Mouse (Mus musculus) heart, embryonic 12.5 days (tissue): ENCODE data around the gene Plcb3. TPM values are rescaled to one million over a fixed set of nuclear protein-coding genes. Genes with fewer than 3 reads are reported as not detected.
A peak's percentile ranks its signal among the peaks of the same experiment; 100 is the strongest.
"Not testable (repeated sequence)": the region's sequence is repeated elsewhere in the genome, so short reads cannot be mapped to it uniquely, and the experiment has no call there.

Experiments
- ATAC-seq: fragments of 200-750 bp; cut with Nextera tagmentation; 2 replicates; pipeline ENCODE4 v1.8.0; 2017; ENCODE audit warnings: moderate TSS enrichment, moderate library complexity; ENCODE audit not compliant: insufficient number of reproducible peaks, low FRiP score
- H3K27ac ChIP-seq: fragments of 300-500 bp; sonication (generic); 2 replicates; pipeline ENCODE4 v1.5.1; 2016; ENCODE audit warnings: mild to moderate bottlenecking, moderate library complexity; ENCODE audit not compliant: poor library complexity, severe bottlenecking
- H3K27me3 ChIP-seq: fragments of 300-500 bp; sonication (generic); replicated peaks from 2 replicates; pipeline ENCODE4 v1.6.1; 2016; ENCODE audit warnings: mild to moderate bottlenecking, moderate library complexity
- H3K36me3 ChIP-seq: fragments of 300-500 bp; sonication (generic); 2 replicates; pipeline ENCODE4 v1.6.1; 2016; ENCODE audit warnings: mild to moderate bottlenecking, moderate library complexity
- H3K4me1 ChIP-seq: fragments of 300-500 bp; sonication (generic); replicated peaks from 2 replicates; pipeline ENCODE4 v1.6.1; 2016; ENCODE audit warnings: mild to moderate bottlenecking
- H3K4me2 ChIP-seq: fragments of 300-500 bp; sonication (generic); 2 replicates; pipeline ENCODE4 v1.6.1; 2016; ENCODE audit warnings: mild to moderate bottlenecking, moderate library complexity
- H3K4me3 ChIP-seq: fragments of 300-500 bp; sonication (generic); 2 replicates; pipeline ENCODE4 v1.5.1; 2016; ENCODE audit warnings: mild to moderate bottlenecking
- H3K9ac ChIP-seq: fragments of 300-500 bp; sonication (generic); 2 replicates; pipeline ENCODE4 v1.6.1; 2016; ENCODE audit warnings: mild to moderate bottlenecking, moderate library complexity
- H3K9me3 ChIP-seq: fragments of 300-500 bp; sonication (generic); replicated peaks from 2 replicates; pipeline ENCODE4 v1.6.1; 2016; ENCODE audit warnings: mild to moderate bottlenecking, moderate library complexity
- WGBS: fragments of 180-500 bp; shearing (Covaris S2); methylation state at CpG from one replicate; pipeline ENCODE4 v1.1.7; 2016; 5-methylcytosine and 5-hydroxymethylcytosine counted together
- polyA plus RNA-seq: library from polyadenylated mRNA; unstranded; fragments of >200 nt; fragmentation: Nextera tagmentation; extraction: Ambion mirVana; gene quantifications from 2 replicates; pipeline ENCODE4 v1.2.1, GENCODE M21; 2016

The Plcb3 gene
- polyA plus RNA-seq, 1 experiment from 2014 or later = 26.6 TPM

- H3K9me3 ChIP-seq = no peaks in the 10 kb centered on the region
- ATAC-seq = no peak
- no peak overlapping the region for H3K4me3 ChIP-seq
- H3K27me3 ChIP-seq = no peaks in the 10 kb centered on the region
- H3K4me1 ChIP-seq = peaks cover 31% of the 10 kb centered on the region
- H3K4me2 ChIP-seq = no peak overlapping the region
- no peak overlapping the region for H3K9ac ChIP-seq
- H3K36me3 ChIP-seq = peaks cover 45% of the 10 kb centered on the region
- WGBS = 88% methylated on average over 9 of the region's 9 CpGs
- no peak overlapping the region for H3K27ac ChIP-seq
Measured at GRCm38 (mm10) chr19:6914540-6914939, 61.7 kb downstream of the Plcb3 start.

DNA sequence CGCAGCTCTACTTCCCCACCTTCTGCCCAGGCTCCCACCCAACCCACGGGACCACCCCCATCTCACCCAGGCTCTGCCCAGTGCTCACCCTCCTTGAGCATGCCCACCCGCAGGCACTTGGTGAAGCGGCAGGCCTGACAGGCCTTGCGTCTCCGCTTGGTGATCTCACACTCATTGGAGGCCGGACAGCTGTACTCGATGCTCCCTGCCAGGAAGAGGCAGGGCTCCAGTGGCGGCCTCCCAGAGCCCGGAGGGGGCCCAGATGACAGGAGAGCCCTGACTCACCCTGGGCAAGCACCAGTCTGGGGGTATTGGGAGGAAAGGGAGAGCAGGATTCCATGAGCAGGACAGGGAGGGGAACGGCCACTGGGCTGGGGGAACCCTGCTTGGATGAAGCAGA lies 62.3 kb downstream of the Plcb3 start:
- no peak overlapping the region for H3K4me3 ChIP-seq
- H3K36me3 ChIP-seq = peaks cover 45% of the 10 kb centered on the region
- no peak overlapping the region for H3K4me2 ChIP-seq
- no peaks in the 10 kb centered on the region for H3K27me3 ChIP-seq
- H3K9me3 ChIP-seq = no peaks in the 10 kb centered on the region
- no peak for ATAC-seq
- H3K27ac ChIP-seq = no peak overlapping the region
- WGBS = 82% methylated on average over 10 of the region's 11 CpGs
- peaks cover 26% of the 10 kb centered on the region for H3K4me1 ChIP-seq
- H3K9ac ChIP-seq = no peak overlapping the region

DNA sequence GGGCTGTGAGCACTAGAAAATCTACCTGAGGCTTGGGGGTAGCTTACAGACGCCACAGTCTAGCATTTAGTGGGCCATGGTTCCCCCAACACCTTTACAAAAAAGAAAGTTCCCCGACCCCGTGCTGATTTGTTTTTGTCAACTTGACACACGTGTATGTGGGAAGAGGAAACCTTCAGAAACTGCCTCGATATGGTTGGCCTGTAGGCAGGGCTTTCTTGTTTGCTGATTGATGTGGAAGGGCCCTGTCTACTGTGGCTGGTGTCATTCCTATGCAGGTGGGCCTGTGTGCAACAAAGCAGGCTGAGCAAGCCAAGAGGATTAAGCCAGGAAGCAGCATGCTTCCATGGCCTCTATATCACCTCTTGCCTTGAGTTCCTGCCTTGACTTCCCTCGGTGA lies 63.2 kb downstream of the Plcb3 start:
- Histone ChIP-seq H3K4me3 (no peak overlapping the region), H3K9ac (no peak overlapping the region), H3K27me3 (no peaks in the 10 kb centered on the region), H3K4me1 (peaks cover 33% of the 10 kb centered on the region), H3K36me3 (peaks cover 37% of the 10 kb centered on the region), H3K27ac (no peak overlapping the region), H3K4me2 (no peak overlapping the region), H3K9me3 (no peaks in the 10 kb centered on the region)
- WGBS = 86% methylated on average over 6 of the region's 6 CpGs
- ATAC-seq = no peak

GRCm38 (mm10) chr19:6912205-6912970 lies 63.9 kb downstream of the Plcb3 start:
- Histone ChIP-seq H3K4me3 (no peak overlapping the region), H3K27me3 (no peaks in the 10 kb centered on the region), H3K9ac (no peak overlapping the region), H3K4me1 (peaks cover 39% of the 10 kb centered on the region), H3K4me2 (no peak overlapping the region), H3K9me3 (no peaks in the 10 kb centered on the region), H3K27ac (no peak overlapping the region), H3K36me3 (peaks cover 37% of the 10 kb centered on the region)
- no peak for ATAC-seq
- WGBS = 93% methylated on average over 15 of the region's 15 CpGs

- H3K4me2 ChIP-seq = peak overlapping the region; percentile 80
- H3K27me3 ChIP-seq = no peaks in the 10 kb centered on the region
- WGBS = 85% methylated on average over 19 of the region's 19 CpGs
- peak overlapping the region; percentile 44 for H3K9ac ChIP-seq
- no peaks in the 10 kb centered on the region for H3K9me3 ChIP-seq
- H3K27ac ChIP-seq = no peak overlapping the region
- H3K4me1 ChIP-seq = peaks cover 37% of the 10 kb centered on the region
- H3K4me3 ChIP-seq = peak overlapping the region; percentile 66
- no peak for ATAC-seq
- H3K36me3 ChIP-seq = peaks cover 46% of the 10 kb centered on the region
Measured at GRCm38 (mm10) chr19:6911101-6912074, 64.9 kb downstream of the Plcb3 start.

DNA sequence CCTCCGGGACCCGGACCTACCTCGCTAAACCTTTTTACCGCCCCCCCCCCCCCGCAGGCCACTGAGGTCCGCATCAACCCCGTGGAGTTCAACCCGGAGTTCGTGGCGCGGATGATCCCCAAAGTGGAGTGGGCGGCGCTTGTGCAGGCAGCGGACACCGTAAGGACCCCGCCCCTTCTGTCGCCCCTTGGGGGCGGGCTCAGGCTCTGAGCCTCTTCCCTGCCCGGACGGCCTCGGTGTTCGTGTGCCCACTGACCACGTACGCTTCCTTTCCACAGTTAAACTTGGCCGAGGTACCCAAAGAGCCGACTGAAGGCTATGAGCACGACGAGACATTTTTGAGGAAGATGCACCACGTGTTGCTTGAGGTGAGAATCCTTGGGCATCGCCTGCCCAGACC lies 66.0 kb downstream of the Plcb3 start:
- WGBS = 1% methylated on average over 30 of the region's 30 CpGs
- Histone ChIP-seq H3K36me3 (peaks cover 55% of the 10 kb centered on the region), H3K4me2 (peak overlapping the region; percentile 80)

GRCm38 (mm10) chr19:6909507-6910289 lies 66.6 kb downstream of the Plcb3 start, which contains the start of the genes Trmt112 and Prdx5:
Trmt112 (plus strand) TSS chr19:6909698.
Prdx5 (minus strand) TSS chr19:6910106.
- Histone ChIP-seq H3K4me2 (peak within 1 kb of the TSS; percentile 80), H3K27me3 (no peaks in the 10 kb centered on the region), H3K9ac (peak within 1 kb of the TSS; percentile 78), H3K36me3 (peaks cover 62% of the 10 kb centered on the region), H3K4me1 (peaks cover 25% of the 10 kb centered on the region), H3K9me3 (no peaks in the 10 kb centered on the region), H3K27ac (peak within 1 kb of the TSS; percentile 88), H3K4me3 (peak within 1 kb of the TSS; percentile 66)
- ATAC-seq = peak; percentile 89
- under 1% methylated on average over 65 of the region's 65 CpGs for WGBS

More for the DNA sequence above, 66.0 kb downstream of the Plcb3 start:
- not testable (repeated sequence) for H3K9me3 ChIP-seq, H3K27me3 ChIP-seq
- peak overlapping the region; percentile 78 for H3K9ac ChIP-seq
- H3K4me3 ChIP-seq = peak overlapping the region; percentile 66
- ATAC-seq = peak; percentile 59
- H3K4me1 ChIP-seq = peaks cover 29% of the 10 kb centered on the region
- H3K27ac ChIP-seq = peak overlapping the region; percentile 88

GRCm38 (mm10) chr19:6909021-6909420 lies 67.2 kb downstream of the Plcb3 start:
- Histone ChIP-seq H3K4me1 (peaks cover 25% of the 10 kb centered on the region), H3K4me2 (peak overlapping the region; percentile 80), H3K4me3 (peak overlapping the region; percentile 66), H3K36me3 (peaks cover 61% of the 10 kb centered on the region), H3K27me3 (no peaks in the 10 kb centered on the region), H3K9ac (peak overlapping the region; percentile 78), H3K9me3 (no peaks in the 10 kb centered on the region), H3K27ac (peak overlapping the region; percentile 88)
- 9% methylated on average over 11 of the region's 11 CpGs for WGBS
- ATAC-seq = 0 out of 2 replicates have a peak, but pooled peaks have one; percentile 0

- H3K27me3 ChIP-seq = no peaks in the 10 kb centered on the region
- peak overlapping the region; percentile 78; the same call in 1 of the 2 replicates for H3K9ac ChIP-seq
- H3K4me3 ChIP-seq = peak overlapping the region; percentile 66
- no peak for ATAC-seq
- peaks cover 55% of the 10 kb centered on the region for H3K36me3 ChIP-seq
- peaks cover 25% of the 10 kb centered on the region for H3K4me1 ChIP-seq
- WGBS = 77% methylated on average over 7 of the region's 7 CpGs
- H3K4me2 ChIP-seq = peak overlapping the region; percentile 80
- no peak overlapping the region for H3K27ac ChIP-seq
- H3K9me3 ChIP-seq = no peaks in the 10 kb centered on the region
Measured at GRCm38 (mm10) chr19:6907811-6908540, 68.3 kb downstream of the Plcb3 start.

GRCm38 (mm10) chr19:6907094-6907493 lies 69.2 kb downstream of the Plcb3 start:
- Histone ChIP-seq H3K27me3 (no peaks in the 10 kb centered on the region), H3K4me3 (no peak overlapping the region), H3K27ac (no peak overlapping the region), H3K4me1 (peaks cover 25% of the 10 kb centered on the region), H3K36me3 (peaks cover 48% of the 10 kb centered on the region), H3K9me3 (no peaks in the 10 kb centered on the region), H3K9ac (0 out of 2 replicates have a peak overlapping the region, but pooled peaks have one; percentile 26), H3K4me2 (no peak overlapping the region)
- ATAC-seq = no peak
- WGBS = 89% methylated on average over 8 of the region's 8 CpGs
